Mouse (Mus musculus): ENCODE measurements around the gene Atf6. TPM values are rescaled to one million over a fixed set of nuclear protein-coding genes. Genes with fewer than 3 reads are reported as not detected.

The Atf6 gene
- total and polyA plus RNA-seq, 3 experiments: 11.7 to 16.4 TPM; not detected in 1

DNA sequence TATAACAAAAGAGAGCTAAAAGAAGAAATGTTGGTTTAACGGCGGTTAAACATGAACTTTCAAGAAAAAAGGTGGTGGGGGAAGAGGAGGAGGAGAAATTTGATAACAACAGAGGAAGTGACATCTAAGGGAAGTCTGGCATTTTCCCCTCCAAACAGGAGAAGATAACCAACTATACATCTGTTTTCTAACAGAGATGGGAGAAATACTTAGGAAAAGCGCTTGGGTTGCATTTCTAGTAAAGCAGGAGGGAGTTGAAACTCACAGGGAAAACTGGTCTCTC is 5.2 kb downstream of the Atf6 start:
- H3K36me3 ChIP-seq (ENCODE audit: control insufficient read depth in 1 of 2, insufficient read depth in 2 of 2, low read length in 2 of 2): peaks cover 0 to 58% of the 10 kb centered on the region in 2 experiments; a peak in 2 of 4 replicates
- H3K4me3 ChIP-seq (ENCODE audit: control insufficient read depth in 1 of 2, insufficient read depth in 1 of 2, low read depth in 2 of 2, low read length in 2 of 2): peak overlapping the region; percentile 42 to 52
- H3K27ac ChIP-seq (ENCODE audit: control insufficient read depth, low read depth, low read length): peak overlapping the region; percentile 82
- H3K4me1 ChIP-seq (ENCODE audit: control insufficient read depth in 1 of 2, insufficient read depth in 2 of 2, low read length in 2 of 2): peaks cover 9 to 29% of the 10 kb centered on the region in 2 experiments
- H3K27me3 ChIP-seq (ENCODE audit: control insufficient read depth in 1 of 2, insufficient read depth in 2 of 2, low read length in 2 of 2): no peaks in the 10 kb centered on the region
- peak overlapping the region; percentile 54 for H3K9ac ChIP-seq (ENCODE audit: control insufficient read depth, low read depth, low read length, poor library complexity, severe bottlenecking)
- DNase-seq (ENCODE audit: low read depth, low spot score): peak; percentile 45
- 0 out of 2 replicates have a peak, but pooled peaks have one; percentile 18 for TF ChIP-seq TAL1 (IDR thresholded peaks at IDR 0.05; ENCODE audit: low read length)
- TF ChIP-seq GATA1 (IDR thresholded peaks at IDR 0.05; ENCODE audit: low read depth, low read length): peak; percentile 69
- TF ChIP-seq EP300 (IDR thresholded peaks at IDR 0.05; ENCODE audit: low read depth in 1 of 2, low read length in 2 of 2): peak; percentile 69 to 72
- TF ChIP-seq UBTF (IDR thresholded peaks at IDR 0.05; ENCODE audit: borderline replicate concordance, insufficient read depth, low read depth, low read length): no peak
- TF ChIP-seq MAZ (IDR thresholded peaks at IDR 0.05; ENCODE audit: low read depth, low read length): no peak
- TF ChIP-seq RCOR1 (IDR thresholded peaks at IDR 0.05; ENCODE audit: low read depth, low read length): no peak
- TF ChIP-seq MYB (IDR thresholded peaks at IDR 0.05; ENCODE audit: low read depth, low read length): no peak
- TF ChIP-seq POLR2AphosphoS5 (IDR thresholded peaks at IDR 0.05; ENCODE audit: borderline replicate concordance, low read depth, low read length): no peak
- TF ChIP-seq TCF12 (IDR thresholded peaks at IDR 0.05; ENCODE audit: low read depth, low read length): peak; percentile 22; the same call in 1 of the 2 replicates
- TF ChIP-seq ETS1 (IDR thresholded peaks at IDR 0.05; ENCODE audit: low read depth, low read length): peak; percentile 75
- TF ChIP-seq NELFE (IDR thresholded peaks at IDR 0.05; ENCODE audit: low read depth, low read length): no peak
- TF ChIP-seq MAX (IDR thresholded peaks at IDR 0.05; ENCODE audit: low read length): no peak
- no peak for TF ChIP-seq POLR2AphosphoS2 (IDR thresholded peaks at IDR 0.05; ENCODE audit: low read length)
- TF ChIP-seq ZNF384 (IDR thresholded peaks at IDR 0.05; ENCODE audit: low read depth, low read length): peak; percentile 69; the same call in 1 of the 2 replicates
- H3K9me3 ChIP-seq (replicated peaks; ENCODE audit: insufficient read depth, low read length): no peaks in the 10 kb centered on the region
- H3K79me2 ChIP-seq (ENCODE audit: control insufficient read depth, insufficient read depth, low read length, poor library complexity): peaks cover 55% of the 10 kb centered on the region

DNA sequence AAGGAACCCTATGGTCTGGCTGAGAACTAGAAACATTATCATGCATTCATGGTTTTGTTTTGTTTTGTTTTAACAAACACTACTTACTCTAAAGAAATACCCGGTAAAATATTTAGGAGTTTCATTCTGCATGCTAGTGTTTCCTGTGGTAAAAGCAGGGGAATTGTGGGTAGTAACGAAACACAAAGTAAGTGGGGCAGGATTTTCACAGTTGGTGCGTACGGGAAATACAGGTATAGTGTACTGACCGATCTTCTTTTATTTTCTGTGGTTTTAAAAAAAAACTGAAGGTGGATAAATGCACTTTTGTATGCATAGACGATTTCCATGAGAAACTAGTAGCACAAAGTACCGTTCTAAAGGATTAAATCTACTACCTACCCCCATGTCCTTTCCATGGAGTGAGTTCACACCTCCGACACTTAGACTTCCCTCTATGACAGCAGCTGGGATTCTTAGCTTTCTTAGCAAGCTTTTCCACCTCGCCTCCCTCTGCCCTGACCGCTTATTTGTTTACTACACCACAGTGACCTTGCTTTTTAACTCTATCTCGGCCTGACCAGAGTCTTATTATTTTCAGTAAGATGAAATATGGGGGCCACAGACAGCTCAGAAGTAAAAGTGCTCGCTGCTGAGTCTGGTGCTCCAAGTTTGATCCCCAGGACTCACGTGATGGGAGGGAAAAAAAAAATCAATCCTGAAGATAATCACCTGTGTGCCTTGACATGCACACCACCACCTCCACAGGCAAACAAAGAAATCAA is 5.7 kb downstream of the Atf6 start:
- DNase-seq (ENCODE audit: low read depth, low spot score): peak; percentile 7
- peaks cover 50% of the 10 kb centered on the region for H3K79me2 ChIP-seq (ENCODE audit: control insufficient read depth, insufficient read depth, low read length, poor library complexity)
- TF ChIP-seq UBTF (IDR thresholded peaks at IDR 0.05; ENCODE audit: borderline replicate concordance, insufficient read depth, low read depth, low read length): no peak
- peak; percentile 80 for TF ChIP-seq BHLHE40 (IDR thresholded peaks at IDR 0.05; ENCODE audit: borderline replicate concordance, low read depth, low read length)
- no peaks in the 10 kb centered on the region for H3K27me3 ChIP-seq (ENCODE audit: control insufficient read depth in 1 of 2, insufficient read depth in 2 of 2, low read length in 2 of 2)
- peaks cover 0 to 60% of the 10 kb centered on the region in 2 experiments; a peak in 2 of 4 replicates for H3K36me3 ChIP-seq (ENCODE audit: control insufficient read depth in 1 of 2, insufficient read depth in 2 of 2, low read length in 2 of 2)
- peak overlapping the region; percentile 42 to 52 for H3K4me3 ChIP-seq (ENCODE audit: control insufficient read depth in 1 of 2, insufficient read depth in 1 of 2, low read depth in 2 of 2, low read length in 2 of 2)
- peak overlapping the region; percentile 54 for H3K9ac ChIP-seq (ENCODE audit: control insufficient read depth, low read depth, low read length, poor library complexity, severe bottlenecking)
- H3K4me1 ChIP-seq (ENCODE audit: control insufficient read depth in 1 of 2, insufficient read depth in 2 of 2, low read length in 2 of 2): peaks cover 9 to 29% of the 10 kb centered on the region in 2 experiments
- no peaks in the 10 kb centered on the region for H3K9me3 ChIP-seq (replicated peaks; ENCODE audit: insufficient read depth, low read length)
- peak overlapping the region; percentile 82 for H3K27ac ChIP-seq (ENCODE audit: control insufficient read depth, low read depth, low read length)

Data from MEL (cell line).